In genomic region chr9:123296229-123296628, GRCm38 (mm10) we compare ENCODE assay signal across 16 mouse cellular contexts. TPM values are rescaled to one million over a fixed set of nuclear protein-coding genes. Genes with fewer than 3 reads are reported as not detected.
A peak's percentile ranks its signal among the peaks of the same experiment; 100 is the strongest.
DNase-seq lines count a peak whose midpoint lies in the region; ATAC-seq and TF ChIP-seq lines count a peak whose summit lies in the region.
"Had no signal": no experiment of that assay in that cellular context is flagged by ENCODE, and none has a peak within 500 bp of the region (broad histone marks: within the 10 kb centered on the region; RNA-seq: fewer than 3 reads in every experiment).

No protein-coding gene starts in this region.

- H3K4me3 ChIP-seq in forebrain, postnatal 0 days (ENCODE audit: low read depth, low read length), result no peak overlapping the region
- H3K4me3 ChIP-seq in forebrain, embryonic 12.5 days (replicated peaks), result no peak overlapping the region
- no peak overlapping the region for H3K4me3 ChIP-seq in midbrain, postnatal 0 days (ENCODE audit: low read depth, low read length)
- H3K4me3 ChIP-seq in midbrain, embryonic 11.5 days (ENCODE audit: low read depth, low read length), result no peak overlapping the region
- H3K4me3 ChIP-seq: embryonic facial prominence, embryonic 12.5 days; limb, embryonic 13.5 days; neural tube, embryonic 15.5 days had no signal

- no peaks in the 10 kb centered on the region for H3K27me3 ChIP-seq in forebrain, postnatal 0 days (ENCODE audit: insufficient read depth, low read length)
- no peaks in the 10 kb centered on the region for H3K27me3 ChIP-seq in forebrain, embryonic 12.5 days
- no peaks in the 10 kb centered on the region for H3K27me3 ChIP-seq in midbrain, postnatal 0 days (ENCODE audit: insufficient read depth, low read length)
- no peaks in the 10 kb centered on the region for H3K27me3 ChIP-seq in midbrain, embryonic 11.5 days (ENCODE audit: control insufficient read depth, insufficient read depth, low read length)
- H3K27me3 ChIP-seq: embryonic facial prominence, embryonic 12.5 days; limb, embryonic 13.5 days; neural tube, embryonic 15.5 days had no signal

- H3K4me2 ChIP-seq in forebrain, postnatal 0 days (ENCODE audit: low read depth), result no peak overlapping the region
- no peak overlapping the region for H3K4me2 ChIP-seq in forebrain, embryonic 12.5 days
- H3K4me2 ChIP-seq in midbrain, postnatal 0 days (ENCODE audit: low read depth, low read length, poor library complexity, severe bottlenecking), result no peak overlapping the region
- no peak overlapping the region for H3K4me2 ChIP-seq in midbrain, embryonic 11.5 days
- H3K4me2 ChIP-seq: embryonic facial prominence, embryonic 12.5 days; heart, embryonic 11.5 days; limb, embryonic 13.5 days; neural tube, embryonic 15.5 days had no signal

- H3K27ac ChIP-seq in forebrain, postnatal 0 days (ENCODE audit: low read depth, low read length), result no peak overlapping the region
- H3K27ac ChIP-seq in forebrain, embryonic 12.5 days, result no peak overlapping the region
- no peak overlapping the region for H3K27ac ChIP-seq in midbrain, postnatal 0 days (ENCODE audit: low read depth, low read length)
- no peak overlapping the region for H3K27ac ChIP-seq in midbrain, embryonic 11.5 days (ENCODE audit: low read depth, low read length)
- H3K27ac ChIP-seq: embryonic facial prominence, embryonic 12.5 days; limb, embryonic 13.5 days; neural tube, embryonic 15.5 days had no signal

- no peaks in the 10 kb centered on the region for H3K9me3 ChIP-seq in forebrain, postnatal 0 days (ENCODE audit: low read length)
- H3K9me3 ChIP-seq in forebrain, embryonic 12.5 days, result no peaks in the 10 kb centered on the region
- H3K9me3 ChIP-seq in midbrain, postnatal 0 days (ENCODE audit: low read length), result no peaks in the 10 kb centered on the region
- H3K9me3 ChIP-seq in midbrain, embryonic 11.5 days (ENCODE audit: control insufficient read depth, low read length), result no peaks in the 10 kb centered on the region
- H3K9me3 ChIP-seq: embryonic facial prominence, embryonic 12.5 days; limb, embryonic 13.5 days; neural tube, embryonic 15.5 days had no signal

- no peaks in the 10 kb centered on the region for H3K36me3 ChIP-seq in forebrain, postnatal 0 days (ENCODE audit: insufficient read depth)
- no peaks in the 10 kb centered on the region for H3K36me3 ChIP-seq in forebrain, embryonic 12.5 days (replicated peaks)
- no peaks in the 10 kb centered on the region for H3K36me3 ChIP-seq in midbrain, postnatal 0 days (ENCODE audit: insufficient read depth, low read length)
- H3K36me3 ChIP-seq in midbrain, embryonic 11.5 days (ENCODE audit: control insufficient read depth, insufficient read depth, low read length), result no peaks in the 10 kb centered on the region
- H3K36me3 ChIP-seq: embryonic facial prominence, embryonic 12.5 days; limb, embryonic 13.5 days; neural tube, embryonic 15.5 days had no signal

- TF ChIP-seq CTCF in forebrain, postnatal 0 days (IDR thresholded peaks at IDR 0.05; ENCODE audit: low read depth), result no peak
- no peak for TF ChIP-seq CTCF in midbrain, postnatal 0 days (IDR thresholded peaks at IDR 0.05)

- no peaks in the 10 kb centered on the region for H3K4me1 ChIP-seq in forebrain, postnatal 0 days (ENCODE audit: insufficient read depth)
- H3K4me1 ChIP-seq in forebrain, embryonic 12.5 days, result no peaks in the 10 kb centered on the region
- H3K4me1 ChIP-seq in midbrain, postnatal 0 days (ENCODE audit: insufficient read depth, low read length), result no peaks in the 10 kb centered on the region
- no peaks in the 10 kb centered on the region for H3K4me1 ChIP-seq in midbrain, embryonic 11.5 days (ENCODE audit: control insufficient read depth, insufficient read depth, low read length)
- H3K4me1 ChIP-seq: embryonic facial prominence, embryonic 12.5 days; limb, embryonic 13.5 days; neural tube, embryonic 15.5 days had no signal

- DNase-seq in forebrain, postnatal 0 days, result peak; percentile 14
- peak; percentile 69 for DNase-seq in midbrain, postnatal 0 days (ENCODE audit: low spot score)
- no peak for DNase-seq in midbrain, embryonic 11.5 days (ENCODE audit: low spot score, missing footprints)
- DNase-seq in cerebellum, adult 9-10 months, result peak; percentile 93
- DNase-seq in embryo, embryonic 10.5 days (ENCODE audit: low spot score), result no peak
- no peak for DNase-seq in right cerebral cortex, postnatal 25 days
- DNase-seq in layer of hippocampus, postnatal 36 days, result no peak
- DNase-seq: B cell, adult 2 months; kidney, adult 18-20 months; kidney, postnatal 25 days; thymus, adult 18-20 months had no signal

- ATAC-seq in forebrain, postnatal 0 days, result no peak
- no peak for ATAC-seq in forebrain, embryonic 12.5 days (ENCODE audit: low FRiP score)
- ATAC-seq in midbrain, postnatal 0 days (ENCODE audit: low FRiP score), result no peak
- no peak for ATAC-seq in midbrain, embryonic 11.5 days (ENCODE audit: low FRiP score)

- no peak overlapping the region for H3K9ac ChIP-seq in forebrain, postnatal 0 days
- H3K9ac ChIP-seq in forebrain, embryonic 12.5 days, result no peak overlapping the region
- no peak overlapping the region for H3K9ac ChIP-seq in midbrain, postnatal 0 days (replicated peaks; ENCODE audit: low read length, poor library complexity, severe bottlenecking)
- H3K9ac ChIP-seq in midbrain, embryonic 11.5 days (ENCODE audit: low read length), result no peak overlapping the region
- H3K9ac ChIP-seq: embryonic facial prominence, embryonic 12.5 days; limb, embryonic 13.5 days; neural tube, embryonic 15.5 days had no signal

RNA-seq across cellular contexts. Expression of gene Tmem158, which starts 35.7 kb away (rescaled TPM):
- 175 and 182 TPM in 2 replicates for total RNA-seq in forebrain, postnatal 0 days (2014; rRNA removed)
- polyA plus RNA-seq in forebrain, postnatal 0 days (2015; fragmentation: Nextera tagmentation; extraction: Ambion mirVana), result 103 and 113 TPM in 2 replicates
- polyA plus RNA-seq in forebrain, embryonic 12.5 days (2016; fragmentation: Nextera tagmentation; extraction: Ambion mirVana), result 10.7 and 12.6 TPM in 2 replicates
- 183 and 207 TPM in 2 replicates for total RNA-seq in midbrain, postnatal 0 days (2014; rRNA removed)
- polyA plus RNA-seq in midbrain, postnatal 0 days (2015; fragmentation: Nextera tagmentation; extraction: Ambion mirVana), result 61.4 and 78.6 TPM in 2 replicates
- 4.6 and 7.0 TPM in 2 replicates for polyA plus RNA-seq in midbrain, embryonic 11.5 days (2014; fragmentation: Nextera tagmentation; extraction: Ambion mirVana)
- total RNA-seq in layer of hippocampus, postnatal 36 days (2021), result 10 to 100 TPM; 33.6 to 36.0 TPM

Comparison
In these comparisons a context has a peak if more than half of its experiments do, and no peak if none do; other contexts are left out.
1. DNase-seq: peak in forebrain, postnatal 0 days (single experiment), midbrain, postnatal 0 days (single experiment) and cerebellum, adult 9-10 months (single experiment); none in midbrain, embryonic 11.5 days (single experiment), embryo, embryonic 10.5 days (single experiment), right cerebral cortex, postnatal 25 days (single experiment) and layer of hippocampus, postnatal 36 days (0 of 2).